Comparison of ENCODE assay signal across 17 mouse cellular contexts in genomic region chr5:113609891-113610290, GRCm38 (mm10).
"Had no signal": no experiment of that assay in that cellular context is flagged by ENCODE, and none has a peak within 500 bp of the region (broad histone marks: within the 10 kb centered on the region; RNA-seq: fewer than 3 reads in every experiment).

No protein-coding gene starts in this region.

- H3K9me3 ChIP-seq: liver, embryonic 12.5 days; midbrain, embryonic 10.5 days; midbrain, embryonic 15.5 days; neural tube, embryonic 13.5 days; neural tube, embryonic 15.5 days had no signal

- ATAC-seq: liver, embryonic 12.5 days; midbrain, embryonic 15.5 days had no signal

- DNase-seq: lung, adult 18-20 months; lung, embryonic 14.5 days; retina, postnatal 1 day; right cerebral cortex, adult 18-20 months; right cerebral cortex, postnatal 25 days; right cerebral cortex, postnatal 4 days; spleen, adult 18-20 months; thymus, adult 18-20 months; thymus, postnatal 14 days; thymus, postnatal 36 days had no signal

- H3K9ac ChIP-seq: liver, embryonic 12.5 days; liver, embryonic 14.5 days; lung, embryonic 14.5 days; midbrain, embryonic 15.5 days; neural tube, embryonic 13.5 days; neural tube, embryonic 15.5 days had no signal

- H3K4me2 ChIP-seq: liver, embryonic 12.5 days; lung, embryonic 14.5 days; midbrain, embryonic 15.5 days; neural tube, embryonic 13.5 days; neural tube, embryonic 15.5 days had no signal

- H3K4me3 ChIP-seq: liver, embryonic 12.5 days; midbrain, embryonic 10.5 days; midbrain, embryonic 15.5 days; myocyte; neural tube, embryonic 13.5 days; neural tube, embryonic 15.5 days had no signal

- H3K4me1 ChIP-seq: liver, embryonic 12.5 days had no signal

- H3K27ac ChIP-seq: liver, embryonic 12.5 days; liver, embryonic 14.5 days; midbrain, embryonic 15.5 days; neural tube, embryonic 15.5 days had no signal

- H3K27me3 ChIP-seq: midbrain, embryonic 15.5 days; neural tube, embryonic 13.5 days; neural tube, embryonic 15.5 days had no signal

- H3K36me3 ChIP-seq: liver, embryonic 12.5 days; midbrain, embryonic 10.5 days; midbrain, embryonic 15.5 days; neural tube, embryonic 13.5 days; neural tube, embryonic 15.5 days had no signal
